Mouse (Mus musculus) MEL (cell line): ENCODE data around the gene Dnph1. TPM values are rescaled to one million over a fixed set of nuclear protein-coding genes. Genes with fewer than 3 reads are reported as not detected.
A peak's percentile ranks its signal among the peaks of the same experiment; 100 is the strongest.

ENCODE experiments used
- DNase-seq: peaks from one replicate; pipeline ENCODE4 v3.0.0; 2011; ENCODE audit warnings: low read depth, low spot score
- H3K27ac ChIP-seq: 2 replicates; pipeline ENCODE4 v1.5.1; 2012; ENCODE audit warnings: low read depth, mild to moderate bottlenecking, control low read depth, low read length, moderate library complexity; ENCODE audit not compliant: control insufficient read depth
- H3K27me3 ChIP-seq, 2 experiments: fragments of 150-350 bp in 1 of 2; sonication (generic) in 1 of 2; 2 replicates each; pipeline ENCODE4 v1.6.1; 2012; ENCODE audit warnings: low read length in 2 of 2, mild to moderate bottlenecking in 2 of 2, improper control_type of control experiment in 1 of 2, moderate library complexity in 1 of 2; ENCODE audit not compliant: insufficient read depth in 2 of 2, control insufficient read depth in 1 of 2
- H3K36me3 ChIP-seq, 2 experiments: 2 replicates each; pipeline ENCODE4 v1.6.1; 2012 to 2014; ENCODE audit warnings: low read length in 2 of 2, improper control_type of control experiment in 1 of 2, inconsistent platforms in 1 of 2, mild to moderate bottlenecking in 1 of 2; ENCODE audit not compliant: insufficient read depth in 2 of 2, control insufficient read depth in 1 of 2
- H3K4me1 ChIP-seq, 2 experiments: fragments of 150-350 bp in 1 of 2; sonication (generic) in 1 of 2; 2 replicates each; pipeline ENCODE4 v1.6.1; 2012; ENCODE audit warnings: low read length in 2 of 2, improper control_type of control experiment in 1 of 2, mild to moderate bottlenecking in 1 of 2; ENCODE audit not compliant: insufficient read depth in 2 of 2, control insufficient read depth in 1 of 2
- H3K4me3 ChIP-seq, 2 experiments: fragments of 150-350 bp in 1 of 2; sonication (generic) in 1 of 2; 2 replicates each; pipeline ENCODE4 v1.5.1; 2012; ENCODE audit warnings: low read depth in 2 of 2, low read length in 2 of 2, mild to moderate bottlenecking in 2 of 2, moderate library complexity in 2 of 2, control low read depth in 1 of 2, improper control_type of control experiment in 1 of 2; ENCODE audit not compliant: control insufficient read depth in 1 of 2, insufficient read depth in 1 of 2
- H3K79me2 ChIP-seq: 2 replicates; pipeline ENCODE4 v1.6.1; 2012; ENCODE audit warnings: mild to moderate bottlenecking, low read length, moderate library complexity; ENCODE audit not compliant: control insufficient read depth, poor library complexity, insufficient read depth
- H3K9ac ChIP-seq: 2 replicates; pipeline ENCODE4 v1.6.1; 2012; ENCODE audit warnings: low read depth, mild to moderate bottlenecking, control low read depth, low read length, moderate library complexity; ENCODE audit not compliant: control insufficient read depth, poor library complexity, severe bottlenecking
- H3K9me3 ChIP-seq: fragments of 150-350 bp; sonication (generic); replicated peaks from 2 replicates; pipeline ENCODE4 v1.6.1; 2012; ENCODE audit warnings: mild to moderate bottlenecking, low read length, improper control_type of control experiment, moderate library complexity; ENCODE audit not compliant: insufficient read depth
- CTCF ChIP-seq, 3 experiments: IDR thresholded peaks in 2 of 3; conservative IDR thresholded peaks in 1 of 3; 2 replicates each; pipeline ENCODE4 v1.5.1; 2011 to 2012; ENCODE audit warnings: low read length in 3 of 3, low read depth in 2 of 3, mild to moderate bottlenecking in 2 of 3, improper control_type of control experiment in 1 of 3, inconsistent platforms in 1 of 3, mixed read lengths in 1 of 3, moderate library complexity in 1 of 3; ENCODE audit not compliant: control insufficient read depth in 1 of 3, insufficient read depth in 1 of 3, poor library complexity in 1 of 3, severe bottlenecking in 1 of 3
- EP300 ChIP-seq, 2 experiments: IDR thresholded peaks; 2 replicates each; pipeline ENCODE4 v1.6.1; 2011; ENCODE audit warnings: improper control_type of control experiment in 2 of 2, low read length in 2 of 2, low read depth in 1 of 2, mild to moderate bottlenecking in 1 of 2
- GATA1 ChIP-seq: IDR thresholded peaks from 2 replicates; pipeline ENCODE4 v1.6.1; 2011; ENCODE audit warnings: low read depth, low read length, improper control_type of control experiment
- HCFC1 ChIP-seq: IDR thresholded peaks from 2 replicates; pipeline ENCODE4 v1.6.1; 2012; ENCODE audit warnings: low read depth, mild to moderate bottlenecking, inconsistent platforms, low read length, improper control_type of control experiment, moderate library complexity
- JUND ChIP-seq: IDR thresholded peaks from 2 replicates; pipeline ENCODE4 v1.6.1; 2011; ENCODE audit warnings: low read depth, mild to moderate bottlenecking, improper control_type of control experiment, low read length
- KAT2A ChIP-seq: conservative IDR thresholded peaks from 2 replicates; pipeline ENCODE4 v1.6.1; 2012; ENCODE audit warnings: low read depth, low read length, improper control_type of control experiment, inconsistent platforms
- MAX ChIP-seq: IDR thresholded peaks from 2 replicates; pipeline ENCODE4 v1.6.1; 2011; ENCODE audit warnings: low read length, improper control_type of control experiment
- MAZ ChIP-seq: IDR thresholded peaks from 2 replicates; pipeline ENCODE4 v1.6.1; 2012; ENCODE audit warnings: low read depth, mild to moderate bottlenecking, inconsistent platforms, low read length, improper control_type of control experiment
- MYB ChIP-seq: IDR thresholded peaks from 2 replicates; pipeline ENCODE4 v1.6.1; 2011; ENCODE audit warnings: mild to moderate bottlenecking, low read depth, low read length, improper control_type of control experiment
- NRF1 ChIP-seq: IDR thresholded peaks from 2 replicates; pipeline ENCODE4 v1.6.1; 2014; ENCODE audit warnings: low read depth, mild to moderate bottlenecking, inconsistent platforms, low read length, improper control_type of control experiment, moderate library complexity; ENCODE audit not compliant: poor library complexity, insufficient read depth, severe bottlenecking
- POLR2AphosphoS5 ChIP-seq: IDR thresholded peaks from 2 replicates; pipeline ENCODE4 v1.6.1; 2012; ENCODE audit warnings: low read depth, borderline replicate concordance, mild to moderate bottlenecking, inconsistent platforms, low read length, moderate library complexity, mixed read lengths
- RCOR1 ChIP-seq: IDR thresholded peaks from 2 replicates; pipeline ENCODE4 v1.6.1; 2012; ENCODE audit warnings: low read depth, mild to moderate bottlenecking, inconsistent platforms, low read length, improper control_type of control experiment
- SIN3A ChIP-seq: IDR thresholded peaks from 2 replicates; pipeline ENCODE4 v1.6.1; 2012; ENCODE audit warnings: low read length, improper control_type of control experiment, inconsistent platforms
- SMC3 ChIP-seq: IDR thresholded peaks from 2 replicates; pipeline ENCODE4 v1.6.1; 2011; ENCODE audit warnings: low read depth, low read length, improper control_type of control experiment
- TAL1 ChIP-seq: IDR thresholded peaks from 2 replicates; pipeline ENCODE4 v1.6.1; 2012; ENCODE audit warnings: mild to moderate bottlenecking, inconsistent platforms, low read length, moderate library complexity, mixed read lengths
- USF1 ChIP-seq: IDR thresholded peaks from 2 replicates; pipeline ENCODE4 v1.6.1; 2014; ENCODE audit warnings: low read depth, mild to moderate bottlenecking, inconsistent platforms, low read length, improper control_type of control experiment, moderate library complexity
- polyA plus RNA-seq, 2 experiments: library from polyadenylated mRNA; stranded (reverse) in 1 of 2; unstranded in 1 of 2; fragments of >175 nt in 1 of 2; fragments of >200 nt in 1 of 2; gene quantifications; 2 replicates each; pipeline versions ENCODE4 v1.2.1 to v1.2.4; 2012; ENCODE audit warnings: low replicate concordance in 2 of 2, low read depth in 1 of 2; ENCODE audit not compliant: insufficient read length in 2 of 2, insufficient read depth in 1 of 2, missing spikeins in 1 of 2
- total RNA-seq: library from RNA; depleted of rRNA; stranded (reverse); fragments of 300-350 nt; gene quantifications from 2 replicates; pipeline ENCODE4 v1.2.3, GENCODE M21; 2012

Gene Dnph1
- total and polyA plus RNA-seq, 3 experiments, result 40.8 to 86.5 TPM; not detected in 1

DNA sequence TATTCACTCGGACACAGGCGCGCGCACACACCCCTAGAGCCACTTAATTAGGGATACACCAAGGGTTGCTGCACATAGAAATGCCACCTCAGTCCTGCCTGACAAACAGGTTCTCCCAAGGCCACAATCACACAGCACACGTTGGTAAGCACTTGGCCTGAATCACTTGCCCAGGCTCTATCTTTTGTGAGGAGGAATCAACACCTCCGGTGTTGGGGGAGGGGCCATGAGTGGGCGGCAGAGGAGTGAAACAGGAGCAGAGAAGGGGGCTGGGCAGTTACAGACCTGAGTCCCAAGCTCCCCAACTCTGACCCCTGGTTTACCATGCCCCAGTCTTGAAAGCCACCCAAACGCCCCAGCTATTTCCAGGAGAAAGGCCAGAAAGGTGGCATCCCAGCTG is 50.5 kb downstream of the Dnph1 start:
- Histone ChIP-seq H3K79me2 (no peaks in the 10 kb centered on the region), H3K27me3 (no peaks in the 10 kb centered on the region), H3K27ac (no peak overlapping the region), H3K4me1 (peaks cover 0 to 9% of the 10 kb centered on the region in 2 experiments; a peak in 3 of 4 replicates), H3K4me3 (no peak overlapping the region), H3K36me3 (peaks cover 0 to 9% of the 10 kb centered on the region in 2 experiments; a peak in 3 of 4 replicates), H3K9me3 (no peaks in the 10 kb centered on the region), H3K9ac (0 out of 2 replicates have a peak overlapping the region, but pooled peaks have one; percentile 12)
- DNase-seq, result peak; percentile 35
- TF ChIP-seq TAL1 (no peak), HCFC1 (no peak), EP300 (IDR thresholded peaks at IDR 0.05; ENCODE audit: low read depth in 1 of 2, low read length in 2 of 2) (peak in 1 of 2 experiments; percentile 25; a peak in 1 of 4 replicates)

DNA sequence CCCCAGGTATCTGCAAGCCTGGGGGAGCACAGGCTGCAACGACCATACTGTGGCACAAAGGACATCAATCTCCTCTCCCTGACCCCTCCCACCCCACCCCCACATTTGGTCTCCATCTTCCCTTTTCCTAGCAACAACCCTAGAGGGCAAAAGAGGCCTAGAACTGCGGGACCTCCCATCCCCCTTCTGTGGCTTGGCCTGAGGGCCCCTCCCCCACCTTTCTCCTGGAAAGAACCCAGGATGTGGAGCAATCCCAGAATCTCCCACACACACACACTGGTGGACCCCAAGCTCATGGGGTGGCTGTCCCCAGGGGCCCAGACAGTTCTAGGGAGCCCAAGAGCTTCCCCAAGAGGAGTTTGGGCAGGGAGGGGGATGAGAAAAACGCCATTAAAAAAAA is 51.4 kb downstream of the Dnph1 start:
- DNase-seq, result no peak
- TF ChIP-seq POLR2AphosphoS5 (no peak), NRF1 (no peak)
- Histone ChIP-seq H3K36me3 (peaks cover 0 to 9% of the 10 kb centered on the region in 2 experiments; a peak in 3 of 4 replicates), H3K27ac (no peak overlapping the region), H3K79me2 (no peaks in the 10 kb centered on the region), H3K4me1 (peaks cover 0 to 9% of the 10 kb centered on the region in 2 experiments; a peak in 3 of 4 replicates), H3K9ac (no peak overlapping the region), H3K9me3 (no peaks in the 10 kb centered on the region), H3K4me3 (no peak overlapping the region), H3K27me3 (no peaks in the 10 kb centered on the region)

DNA sequence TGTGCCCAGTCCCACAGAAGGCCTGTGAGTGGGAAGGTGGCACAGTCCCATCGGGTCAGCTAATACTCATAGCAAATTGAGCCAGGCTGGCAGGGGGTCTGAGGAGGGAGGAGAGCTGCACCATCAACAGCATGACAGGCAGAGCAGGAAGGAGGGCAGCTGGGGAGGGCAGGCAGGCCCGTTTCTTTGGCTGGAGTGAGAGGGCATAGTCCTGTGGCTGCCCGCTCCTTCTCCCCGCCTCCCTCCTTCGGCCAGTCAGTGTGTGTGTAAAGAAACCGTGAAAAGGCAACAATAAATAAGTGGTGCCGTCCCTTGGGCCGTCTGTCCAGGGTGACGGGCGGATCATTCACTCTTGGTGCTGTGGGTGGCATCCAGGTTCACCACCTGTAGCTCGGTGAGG is 52.2 kb downstream of the Dnph1 start:
- Histone ChIP-seq H3K4me3 (no peak overlapping the region), H3K4me1 (peaks cover 0 to 12% of the 10 kb centered on the region in 2 experiments; a peak in 3 of 4 replicates), H3K79me2 (peaks cover 4% of the 10 kb centered on the region), H3K36me3 (peaks cover 0 to 9% of the 10 kb centered on the region in 2 experiments; a peak in 3 of 4 replicates)
- DNase-seq, result no peak
- TF ChIP-seq CTCF (IDR thresholded peaks at IDR 0.05 in 2 of 3, conservative IDR thresholded peaks at IDR 0.05 in 1 of 3; ENCODE audit: control insufficient read depth in 1 of 3, insufficient read depth in 1 of 3, low read depth in 2 of 3, low read length in 3 of 3, poor library complexity in 1 of 3, severe bottlenecking in 1 of 3) (no peak), SMC3 (no peak), KAT2A (no peak), JUND (no peak), MAZ (no peak), SIN3A (no peak), GATA1 (no peak), RCOR1 (no peak), EP300 (IDR thresholded peaks at IDR 0.05; ENCODE audit: low read depth in 1 of 2, low read length in 2 of 2) (no peak), USF1 (no peak), MYB (no peak), MAX (no peak)
- TF ChIP-seq, all 39 proteins: peak for 0
- H3K9me3 ChIP-seq, result no peaks in the 10 kb centered on the region
- H3K27me3 ChIP-seq, result no peaks in the 10 kb centered on the region
- H3K9ac ChIP-seq, result no peak overlapping the region
- H3K27ac ChIP-seq, result no peak overlapping the region
